Mouse (Mus musculus) G1E (cell line): ENCODE results near the gene Atf6. TPM values are rescaled to one million over a fixed set of nuclear protein-coding genes. Genes with fewer than 3 reads are reported as not detected.

Experiments used
- ATAC-seq: 2 replicates; pipeline ENCODE4 v1.8.0; 2016; ENCODE audit warnings: mild to moderate bottlenecking; ENCODE audit not compliant: insufficient number of reproducible peaks, poor library complexity, low FRiP score, severe bottlenecking; ENCODE audit errors: extremely low read depth
- DNase-seq: peaks from one replicate; pipeline ENCODE4 v3.0.0; 2012; ENCODE audit warnings: low spot score
- H3K27me3 ChIP-seq: 2 replicates; pipeline ENCODE4 v1.6.1; 2012; ENCODE audit warnings: mild to moderate bottlenecking, low read length, inconsistent platforms; ENCODE audit not compliant: insufficient read depth
- H3K36me3 ChIP-seq: replicated peaks from 2 replicates; pipeline ENCODE3; 2012; ENCODE audit warnings: mild to moderate bottlenecking, inconsistent platforms
- H3K4me1 ChIP-seq: 2 replicates; pipeline ENCODE4 v1.6.1; 2012; ENCODE audit warnings: low read depth, low read length, inconsistent platforms, mixed read lengths; ENCODE audit not compliant: insufficient read depth
- H3K4me3 ChIP-seq: 2 replicates; pipeline ENCODE4 v1.5.1; 2012; ENCODE audit warnings: low read depth, mild to moderate bottlenecking, inconsistent platforms, low read length, moderate library complexity, mixed read lengths
- H3K9me3 ChIP-seq: replicated peaks from 2 replicates; pipeline ENCODE4 v1.6.1; 2012; ENCODE audit warnings: inconsistent platforms
- CTCF ChIP-seq: IDR thresholded peaks from 2 replicates; pipeline ENCODE4 v1.5.1; 2012; ENCODE audit warnings: low read depth, low read length, inconsistent platforms, mixed read lengths
- GATA1 ChIP-seq: IDR thresholded peaks from 2 replicates; pipeline ENCODE4 v1.6.1; 2012; ENCODE audit warnings: borderline replicate concordance, low read length, inconsistent platforms, mixed read lengths
- GATA2 ChIP-seq: IDR thresholded peaks from 2 replicates; pipeline ENCODE4 v1.6.1; 2012; ENCODE audit warnings: low read depth, low read length, inconsistent platforms, borderline replicate concordance
- POLR2AphosphoS5 ChIP-seq: IDR thresholded peaks from 2 replicates; pipeline ENCODE4 v1.6.1; 2012; ENCODE audit warnings: low read depth, low read length, inconsistent platforms; ENCODE audit not compliant: insufficient replicate concordance
- TAL1 ChIP-seq: conservative IDR thresholded peaks from 2 replicates; pipeline ENCODE4 v1.6.1; 2012; ENCODE audit warnings: low read depth, low read length, inconsistent platforms, mixed read lengths
- polyA plus RNA-seq: library from polyadenylated mRNA; stranded (reverse); fragments of >175 nt; gene quantifications from 2 replicates; pipeline ENCODE4 v1.2.3, GENCODE M21; 2012
- total RNA-seq, 2 experiments: library from RNA; stranded (forward) in 1 of 2; stranded (reverse) in 1 of 2; fragments of 200-1000 nt in 1 of 2; fragments of >200 nt in 1 of 2; fragmentation: Nextera tagmentation in 1 of 2; gene quantifications; 2 replicates each; pipeline ENCODE4 v1.2.3; 2014 to 2017

Atf6 gene
- total and polyA plus RNA-seq, 3 experiments = 2.1 to 44.6 (median 22.7) TPM

DNA sequence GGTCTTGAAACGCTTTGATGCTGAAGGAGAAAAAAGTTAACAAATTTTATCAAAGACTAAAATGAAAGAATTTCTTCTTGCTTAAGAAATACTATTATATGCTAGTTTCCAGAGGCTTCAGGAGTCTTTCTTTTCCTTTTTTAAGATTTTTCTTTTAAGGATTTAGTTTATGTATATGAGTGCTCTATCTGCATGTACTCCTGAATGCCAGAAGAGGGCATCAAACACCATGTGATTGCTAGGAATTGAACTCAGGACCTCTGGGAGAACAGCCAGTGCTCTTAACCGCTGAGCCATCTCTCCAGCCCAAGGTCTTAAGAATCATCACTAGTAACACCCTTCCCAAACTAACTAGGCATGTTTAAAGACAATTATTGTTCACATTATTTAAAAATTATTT is 4.4 kb upstream of the Atf6 start:
- Histone ChIP-seq H3K9me3 (no peaks in the 10 kb centered on the region), H3K36me3 (peaks cover 36% of the 10 kb centered on the region), H3K27me3 (no peaks in the 10 kb centered on the region), H3K4me1 (peaks cover 13% of the 10 kb centered on the region), H3K4me3 (no peak overlapping the region)
- ATAC-seq (no peak), DNase-seq (no peak)
- TF ChIP-seq CTCF = no peak
- TF ChIP-seq GATA2 = no peak
- TF ChIP-seq POLR2AphosphoS5 = no peak

DNA sequence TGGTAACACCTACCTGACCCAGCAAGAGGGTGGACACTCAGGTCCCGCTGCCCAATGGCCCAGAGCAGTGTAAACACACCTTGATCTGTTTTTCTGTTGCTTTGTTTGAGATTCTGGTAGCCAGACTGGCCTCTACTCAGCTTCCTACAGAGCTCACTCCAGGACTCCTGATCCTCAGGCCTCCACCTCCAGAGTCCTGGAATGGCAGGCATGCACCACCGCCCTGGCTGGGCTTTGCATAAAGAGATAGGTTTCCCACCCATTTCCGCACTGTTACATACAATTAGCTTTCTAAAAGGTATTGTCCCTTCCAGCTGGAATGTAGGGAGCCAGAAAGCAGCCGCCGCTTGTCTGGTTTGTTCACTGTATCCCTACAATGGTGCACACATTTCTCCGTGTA is 3.8 kb upstream of the Atf6 start:
- ATAC-seq (no peak), DNase-seq (no peak)
- Histone ChIP-seq H3K36me3 (peaks cover 32% of the 10 kb centered on the region), H3K27me3 (no peaks in the 10 kb centered on the region), H3K9me3 (no peaks in the 10 kb centered on the region), H3K4me3 (no peak overlapping the region), H3K4me1 (peaks cover 17% of the 10 kb centered on the region)
- TF ChIP-seq GATA2 (no peak), CTCF (no peak)

DNA sequence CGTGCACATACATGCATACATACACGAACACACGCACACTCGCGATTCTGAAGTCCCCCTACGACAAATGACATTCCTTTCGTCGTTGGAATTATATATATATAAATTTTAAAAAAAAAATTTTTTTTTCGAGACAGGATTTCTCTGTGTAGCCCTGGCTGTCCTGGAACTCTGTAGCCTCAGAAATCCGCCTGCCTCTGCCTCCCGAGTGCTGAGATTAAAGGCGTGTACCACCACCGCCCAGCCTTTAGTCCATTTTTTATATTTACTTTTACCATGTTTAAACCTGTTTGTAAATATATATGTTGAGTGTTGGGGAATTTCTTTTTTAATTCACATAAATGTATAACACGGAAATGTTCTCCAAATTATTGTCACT is 1.3 kb upstream of the Atf6 start:
- H3K36me3 ChIP-seq = peaks cover 20% of the 10 kb centered on the region
- H3K4me1 ChIP-seq = peaks cover 29% of the 10 kb centered on the region
- TF ChIP-seq GATA1 (no peak), CTCF (no peak), TAL1 (no peak), GATA2 (no peak), POLR2AphosphoS5 (no peak)
- no peaks in the 10 kb centered on the region for H3K9me3 ChIP-seq
- H3K4me3 ChIP-seq = peak overlapping the region; percentile 87
- ATAC-seq = no peak
- no peak for DNase-seq
- H3K27me3 ChIP-seq = no peaks in the 10 kb centered on the region

GRCm38 (mm10) chr1:170868107-170868904 is 735 bp upstream of the Atf6 start:
- Histone ChIP-seq H3K9me3 (no peaks in the 10 kb centered on the region), H3K27me3 (no peaks in the 10 kb centered on the region), H3K4me3 (peak overlapping the region; percentile 87), H3K4me1 (peaks cover 35% of the 10 kb centered on the region), H3K36me3 (peaks cover 16% of the 10 kb centered on the region)
- DNase-seq = peak; percentile 48
- peak; percentile 69 for ATAC-seq
- TF ChIP-seq GATA1 (no peak), CTCF (no peak), TAL1 (no peak), GATA2 (no peak), POLR2AphosphoS5 (no peak)

DNA sequence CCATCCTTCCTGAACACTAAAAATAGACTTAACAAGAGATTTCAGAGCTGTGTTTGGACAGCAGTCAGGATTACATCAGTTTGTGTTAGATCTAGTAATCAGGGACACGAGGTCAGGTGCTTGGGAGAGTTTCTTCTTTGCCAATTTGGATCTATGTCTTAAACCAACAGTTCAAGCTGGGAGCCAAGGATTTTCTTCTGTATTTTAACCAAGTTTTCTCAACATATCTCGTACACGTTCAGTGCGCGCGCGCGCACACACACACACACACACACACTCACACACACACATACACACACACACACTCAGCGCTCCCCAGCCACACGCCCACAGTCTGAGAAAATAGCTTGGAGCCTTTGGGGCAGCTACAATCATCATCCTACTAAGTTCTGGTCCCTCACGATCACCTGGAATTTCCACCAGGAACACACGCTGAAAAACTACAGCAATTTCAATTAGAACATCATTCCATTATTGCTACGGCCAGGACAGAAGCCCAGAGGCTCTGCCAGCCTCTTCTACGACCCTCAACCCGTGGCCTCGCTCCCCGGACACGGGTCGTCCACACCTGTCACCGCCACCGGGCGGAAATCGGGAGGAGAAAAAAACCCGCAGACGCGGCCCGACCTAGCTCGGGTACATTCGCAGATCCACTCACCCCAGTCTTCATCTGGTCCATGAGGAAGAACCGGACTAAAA is 430 bp downstream of the Atf6 start:
- DNase-seq (no peak), ATAC-seq (no peak)
- H3K9me3 ChIP-seq = no peaks in the 10 kb centered on the region
- H3K4me1 ChIP-seq = peaks cover 46% of the 10 kb centered on the region
- TF ChIP-seq GATA1 (no peak), TAL1 (no peak), CTCF (no peak), POLR2AphosphoS5 (no peak), GATA2 (no peak)
- H3K27me3 ChIP-seq = no peaks in the 10 kb centered on the region
- peaks cover 16% of the 10 kb centered on the region for H3K36me3 ChIP-seq
- H3K4me3 ChIP-seq = peak overlapping the region; percentile 87

- TF ChIP-seq TAL1 (no peak), GATA1 (no peak), CTCF (no peak), POLR2AphosphoS5 (no peak), GATA2 (no peak)
- H3K4me3 ChIP-seq = no peak overlapping the region
- peaks cover 58% of the 10 kb centered on the region for H3K4me1 ChIP-seq
- H3K27me3 ChIP-seq = no peaks in the 10 kb centered on the region
- ATAC-seq = no peak
- peaks cover 12% of the 10 kb centered on the region for H3K36me3 ChIP-seq
- no peaks in the 10 kb centered on the region for H3K9me3 ChIP-seq
- DNase-seq = no peak
Observed at GRCm38 (mm10) chr1:170865406-170865805, 2.2 kb downstream of the Atf6 start.

DNA sequence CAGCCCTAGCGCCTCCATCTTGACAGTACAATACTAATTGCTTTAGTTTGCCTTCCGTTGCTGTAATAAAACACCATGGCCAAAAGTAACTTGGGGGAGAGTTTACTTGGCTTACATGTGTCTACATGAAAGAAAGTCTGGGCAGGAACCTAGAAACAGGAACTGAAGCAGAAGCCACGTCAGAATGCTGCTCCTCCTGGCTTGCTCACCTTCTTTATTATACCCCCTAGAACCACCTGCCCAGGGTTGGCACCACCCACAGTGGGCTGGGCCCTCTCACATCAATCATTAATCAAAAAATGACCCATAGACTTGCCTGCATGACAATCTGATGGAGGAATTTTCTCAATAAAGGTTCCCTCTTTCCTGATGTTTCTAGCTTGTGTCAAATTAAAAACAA is 2.8 kb downstream of the Atf6 start:
- DNase-seq (no peak), ATAC-seq (no peak)
- H3K4me1 ChIP-seq = peaks cover 59% of the 10 kb centered on the region

More for the DNA sequence above, 2.8 kb downstream of the Atf6 start:
- Histone ChIP-seq H3K36me3 (peaks cover 11% of the 10 kb centered on the region), H3K9me3 (no peaks in the 10 kb centered on the region), H3K27me3 (no peaks in the 10 kb centered on the region), H3K4me3 (no peak overlapping the region)
- TF ChIP-seq TAL1 (no peak), POLR2AphosphoS5 (no peak), GATA1 (no peak), CTCF (no peak), GATA2 (no peak)
